Mouse (Mus musculus): Measurements from ENCODE around the gene Tdgf1.

Gene Tdgf1

DNA sequence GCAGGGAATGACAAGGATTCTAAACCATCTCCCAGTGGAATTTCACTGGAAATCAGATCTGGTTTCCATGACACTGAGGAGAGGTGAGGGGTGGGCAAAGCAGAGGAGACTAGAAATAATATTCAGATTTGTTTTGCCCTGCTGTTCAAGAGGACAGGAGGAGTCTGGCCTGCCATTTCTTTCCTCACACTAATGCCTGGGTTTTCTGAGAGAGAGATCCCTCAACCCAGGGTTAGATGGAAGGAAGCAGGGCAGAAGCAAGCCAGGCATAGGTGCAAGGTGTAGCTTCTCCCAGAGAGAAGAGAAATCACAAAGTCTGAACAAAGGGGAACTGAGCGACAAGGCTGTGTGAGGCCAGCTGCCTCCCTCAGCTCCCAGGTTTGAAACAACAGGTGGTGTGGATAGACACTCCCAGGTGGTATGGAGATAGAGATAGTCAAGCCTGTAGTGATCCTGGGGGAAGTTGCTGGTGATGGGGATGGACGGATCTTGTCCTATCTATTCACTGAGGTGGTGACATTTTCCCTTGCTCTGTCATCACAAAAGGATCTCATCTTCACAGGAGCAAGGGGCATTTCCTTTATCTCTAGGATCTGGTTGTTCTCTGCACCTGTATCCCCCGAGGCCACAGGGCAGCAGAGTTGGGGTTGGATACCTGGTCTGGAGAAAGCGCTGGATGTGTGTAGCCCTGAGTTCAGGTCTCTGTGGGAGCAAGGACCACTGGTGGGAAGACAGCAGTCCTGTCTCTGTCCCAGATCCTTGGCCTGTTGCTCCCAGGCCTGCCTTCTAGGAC, 37.9 kb downstream of the Tdgf1 start:
- peak; percentile 67 for DNase-seq

- DNase-seq = peak; percentile 69
These were observed 38.6 kb downstream of the Tdgf1 start for GRCm38 (mm10) chr9:110907201-110907837.

DNA sequence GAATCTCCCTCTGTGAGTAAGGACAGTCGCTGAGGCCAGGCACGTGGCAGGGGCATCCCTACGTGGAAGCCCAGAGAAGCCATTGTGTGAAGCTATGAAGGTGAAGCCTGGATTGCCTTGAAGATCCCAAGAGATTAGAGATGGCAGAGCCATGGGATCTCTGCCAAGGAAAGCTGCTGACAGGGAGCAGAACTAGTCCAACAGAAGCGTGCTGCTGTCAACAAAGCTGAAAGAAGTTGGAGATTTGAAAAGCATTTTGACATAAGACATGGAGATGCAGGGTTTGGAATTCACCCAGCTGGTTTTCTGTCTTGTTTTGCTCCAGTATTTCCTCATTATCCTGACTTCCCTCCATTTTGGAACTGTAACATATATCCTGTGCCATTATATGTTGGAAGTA, 43.7 kb downstream of the Tdgf1 start:
- DNase-seq = no peak

- no peak for DNase-seq
These were observed 44.8 kb downstream of the Tdgf1 start for GRCm38 (mm10) chr9:110901204-110901603.

DNA sequence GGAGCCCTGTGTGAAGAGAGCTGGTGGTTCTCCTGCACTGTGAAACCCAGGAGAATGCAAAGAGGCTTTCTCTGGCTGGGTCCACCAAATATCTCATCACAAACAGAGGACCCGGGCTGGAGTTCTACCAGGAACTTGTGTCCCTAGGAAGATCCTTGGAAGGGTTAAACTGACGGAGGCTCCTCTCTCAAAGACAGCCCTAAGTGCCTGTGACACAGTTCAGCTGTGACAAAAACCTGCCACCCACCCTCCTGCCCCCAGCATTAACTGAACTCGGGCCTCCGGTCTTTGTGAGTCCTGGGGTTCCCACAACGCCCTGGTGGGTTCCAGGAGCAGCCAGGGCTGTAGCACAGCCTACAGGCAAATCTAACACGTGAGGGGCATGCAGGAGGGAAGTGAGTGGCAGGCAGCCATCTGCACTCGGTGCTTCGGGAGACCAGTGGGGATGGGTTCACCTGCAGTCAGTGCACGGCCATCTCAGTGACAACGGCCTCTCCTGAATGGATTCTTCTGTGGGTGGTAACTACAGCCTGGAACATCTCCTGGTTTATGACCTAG, 46.4 kb downstream of the Tdgf1 start:
- DNase-seq = no peak

DNA sequence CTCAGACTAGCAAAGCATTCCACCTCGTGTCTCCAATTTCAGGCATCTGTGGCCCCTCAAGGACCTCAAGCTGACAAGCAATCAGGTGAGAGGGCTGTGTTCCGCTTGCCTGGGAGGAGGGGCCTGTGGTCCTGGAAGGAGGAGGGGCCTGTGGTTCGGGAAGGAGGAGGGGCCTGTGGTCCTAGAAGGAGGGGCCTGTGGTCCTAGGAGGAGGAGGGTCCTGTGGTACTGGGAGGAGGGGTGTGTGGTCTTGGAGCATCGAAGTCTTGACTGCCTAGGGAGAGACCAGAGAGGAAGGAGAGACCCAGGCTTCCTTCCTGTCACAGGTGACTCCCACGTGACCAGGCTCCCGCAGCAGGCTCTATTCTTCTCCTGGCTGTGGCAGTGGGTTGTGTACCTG, 49.4 kb downstream of the Tdgf1 start:
- peak; percentile 95 for DNase-seq

DNA sequence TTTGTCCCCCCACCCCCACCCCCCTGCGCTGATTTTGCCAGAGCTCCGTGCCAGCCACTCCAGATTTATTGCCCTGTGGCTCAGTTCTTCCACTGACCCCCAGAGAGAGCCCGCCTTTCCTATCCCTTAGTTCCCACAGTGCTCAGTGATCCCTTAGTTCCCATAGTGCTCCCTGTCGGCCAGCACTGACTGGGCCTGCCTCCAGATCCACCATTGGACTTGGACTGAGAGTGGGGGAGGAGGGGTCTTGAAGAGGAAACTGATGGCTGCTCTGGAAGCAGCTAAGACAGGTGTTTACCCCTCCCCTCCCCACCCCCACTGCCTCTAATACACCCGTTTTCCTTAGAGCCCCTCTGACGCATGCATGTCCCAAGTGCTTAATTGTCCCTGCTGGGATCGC, 50.0 kb downstream of the Tdgf1 start:
- DNase-seq = no peak

GRCm38 (mm10) chr9:110895507-110895906, 50.5 kb downstream of the Tdgf1 start:
- peak; percentile 89 for DNase-seq

DNA sequence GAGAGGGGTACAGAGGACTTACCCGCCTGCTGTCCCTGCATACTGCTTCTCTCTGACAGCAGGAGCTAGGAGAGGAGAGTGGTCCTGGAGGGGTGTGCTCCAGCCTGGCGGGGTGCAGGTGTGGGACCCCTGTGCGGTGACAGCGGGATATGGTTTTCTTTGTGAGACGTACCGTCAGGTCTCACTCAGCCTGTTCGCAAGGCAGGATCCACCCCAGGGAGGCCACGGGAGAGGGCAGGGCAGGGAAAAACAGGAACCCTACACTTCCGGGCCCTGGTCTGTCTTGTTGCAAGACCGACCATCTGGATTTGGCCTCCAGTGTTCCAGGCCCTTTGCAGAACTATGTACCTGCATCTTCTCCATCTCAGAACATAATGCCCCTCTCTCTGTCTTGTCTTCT, 52.5 kb downstream of the Tdgf1 start:
- DNase-seq = no peak

GRCm38 (mm10) chr9:110892552-110892951, 53.4 kb downstream of the Tdgf1 start:
- no peak for DNase-seq

GRCm38 (mm10) chr9:110891077-110891828, 54.7 kb downstream of the Tdgf1 start:
- DNase-seq = peak; percentile 43

- peak; percentile 28 for DNase-seq
These were observed 55.8 kb downstream of the Tdgf1 start for GRCm38 (mm10) chr9:110890026-110890783.
